Mouse (Mus musculus) v-Abl transformed pro-B cells (cell line): ENCODE results near the gene Lyrm4.

Source experiments
- in situ Hi-C, 2 experiments: fragments of 400-800 bp; cut with MboI; formaldehyde crosslinking; loops; one replicate each; pipeline ENCODE4 v1.15.1; 2025; ENCODE audit not compliant: unreplicated experiment in 2 of 2

Gene Lyrm4

GRCm38 (mm10) chr13:36117143-36118014 is at the start of gene Lyrm4, which contains the start of gene Fars2:
Gene Lyrm4 (minus strand): TSS chr13:36117526.
Gene Fars2 (plus strand): TSS chr13:36117412.
- in situ Hi-C loops, result no loop called here

DNA sequence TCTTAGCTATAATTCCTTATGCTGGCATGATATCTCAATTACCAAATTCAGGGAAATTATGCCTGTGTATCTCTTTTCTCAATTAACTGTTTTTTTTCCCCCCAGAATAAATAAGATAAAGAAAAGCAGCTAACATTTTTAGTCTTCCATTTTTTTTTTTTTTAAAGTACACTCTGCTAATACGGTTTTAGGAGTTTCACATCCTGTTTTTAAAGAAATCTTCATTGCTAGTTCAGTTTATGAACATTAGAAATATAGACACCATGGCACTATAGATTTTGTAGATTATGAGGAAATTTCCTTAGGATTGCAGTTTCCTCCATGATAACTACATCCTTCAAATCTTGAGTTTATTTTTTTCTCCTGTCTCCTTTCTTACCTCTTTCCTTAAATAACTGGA is 46.6 kb upstream of the Lyrm4 start:
- in situ Hi-C loops, result no loop called here

- in situ Hi-C loops, result no loop called here
Measured at GRCm38 (mm10) chr13:36163411-36163810, 46.1 kb upstream of the Lyrm4 start.

DNA sequence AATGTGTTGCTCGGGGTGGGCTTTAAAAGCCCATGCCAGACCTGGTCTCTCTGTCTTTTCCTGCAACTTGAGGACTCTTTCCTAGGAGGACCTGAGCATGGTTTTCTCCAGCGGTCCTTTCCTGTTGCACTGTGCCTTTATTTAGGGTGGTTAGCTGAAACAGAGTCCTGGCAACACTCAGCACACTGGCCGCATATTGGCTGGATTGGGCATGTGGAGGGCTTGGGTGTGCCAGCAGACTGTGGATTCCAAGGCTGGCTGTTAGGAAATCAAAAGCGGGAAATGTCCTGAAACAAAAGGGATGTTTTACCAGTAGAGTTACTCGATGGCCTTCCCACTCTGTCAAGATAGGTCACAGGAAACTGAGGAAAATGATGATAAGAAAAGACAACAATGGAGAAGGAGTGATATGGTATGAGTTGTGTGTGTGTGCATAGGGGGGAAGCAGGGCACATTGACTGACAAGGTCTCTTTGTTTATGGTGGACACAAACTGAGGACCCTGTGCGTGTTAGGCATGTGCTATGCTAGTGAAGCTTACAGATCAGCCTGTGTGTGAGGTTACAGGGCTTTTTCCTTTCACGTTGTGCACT is 39.1 kb upstream of the Lyrm4 start:
- in situ Hi-C loops, result no loop called here

DNA sequence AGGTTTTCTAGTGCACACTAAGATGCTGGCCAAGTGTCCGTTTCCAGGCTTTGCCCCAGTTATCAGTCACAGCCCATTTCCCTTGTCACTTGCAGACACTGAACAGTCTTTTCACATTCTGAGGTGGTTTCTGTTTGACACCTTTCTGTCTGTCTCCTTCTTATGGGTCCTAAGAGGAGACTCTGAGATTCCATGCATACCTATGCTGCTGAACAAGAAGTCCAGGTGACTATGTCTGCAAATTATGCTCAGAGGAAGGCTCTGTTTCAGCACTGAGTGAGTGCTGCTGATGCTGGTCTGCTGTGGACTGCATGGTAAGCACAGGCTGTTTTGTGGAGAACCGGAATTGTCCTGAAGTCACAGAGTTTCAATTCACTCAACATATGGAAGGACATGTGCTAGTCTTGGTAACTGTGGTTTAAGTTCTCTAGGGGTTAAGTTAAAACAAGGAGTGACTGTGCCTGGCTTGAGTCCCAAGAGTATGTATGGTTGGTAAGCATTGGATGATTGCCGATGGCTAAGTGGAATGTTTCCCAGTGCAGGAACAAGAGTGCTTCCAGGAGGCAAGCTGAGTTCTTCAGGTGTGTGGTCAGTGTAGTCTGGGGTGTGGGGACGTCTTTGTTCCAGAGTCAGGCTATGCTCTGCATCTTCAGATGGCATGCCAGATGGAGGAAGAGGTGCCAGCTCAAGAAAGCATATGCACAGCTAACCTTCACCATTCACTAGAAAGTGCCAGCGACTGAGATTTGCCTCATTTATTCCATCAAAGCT is 35.6 kb upstream of the Lyrm4 start:
- in situ Hi-C loops, result no loop called here

- in situ Hi-C loops, result no loop called here
Measured at GRCm38 (mm10) chr13:36150272-36150671, 32.9 kb upstream of the Lyrm4 start.

DNA sequence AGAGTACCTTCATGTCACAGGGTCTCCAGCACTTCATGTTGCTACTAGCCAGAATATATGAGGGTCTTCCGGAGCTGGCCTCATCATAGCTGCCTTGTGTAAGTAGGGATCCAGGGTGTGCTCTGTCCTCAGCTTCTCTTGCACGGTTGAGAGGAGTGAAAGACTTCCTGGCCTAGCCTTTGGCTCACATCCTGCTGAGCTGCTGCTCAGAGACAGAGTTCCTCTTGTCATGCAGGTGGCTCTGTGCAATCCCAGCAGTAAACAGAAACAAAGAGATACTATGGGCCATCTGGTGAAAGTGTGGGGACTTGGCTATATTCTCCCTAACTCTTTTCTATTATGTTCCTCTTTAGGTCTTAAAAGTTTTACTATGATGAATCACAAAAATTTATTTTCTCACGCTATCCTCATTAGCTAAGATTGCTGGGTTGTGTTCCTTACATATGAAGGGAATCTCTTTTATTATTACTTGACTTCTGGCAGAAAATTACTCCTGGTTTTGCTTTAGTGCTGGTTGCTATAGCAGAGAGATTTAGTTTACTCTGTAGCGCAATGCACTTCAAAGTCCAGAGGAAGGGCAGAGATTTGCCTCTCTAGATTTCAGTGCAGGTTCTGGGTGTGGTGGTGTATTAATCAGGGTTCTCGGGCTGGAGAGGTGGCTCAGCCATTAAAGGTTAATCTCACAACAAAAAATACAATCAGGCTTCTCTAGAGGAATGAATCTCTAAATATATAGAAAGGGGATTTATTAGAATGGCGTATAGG is 32.0 kb upstream of the Lyrm4 start:
- in situ Hi-C loops, result no loop called here

DNA sequence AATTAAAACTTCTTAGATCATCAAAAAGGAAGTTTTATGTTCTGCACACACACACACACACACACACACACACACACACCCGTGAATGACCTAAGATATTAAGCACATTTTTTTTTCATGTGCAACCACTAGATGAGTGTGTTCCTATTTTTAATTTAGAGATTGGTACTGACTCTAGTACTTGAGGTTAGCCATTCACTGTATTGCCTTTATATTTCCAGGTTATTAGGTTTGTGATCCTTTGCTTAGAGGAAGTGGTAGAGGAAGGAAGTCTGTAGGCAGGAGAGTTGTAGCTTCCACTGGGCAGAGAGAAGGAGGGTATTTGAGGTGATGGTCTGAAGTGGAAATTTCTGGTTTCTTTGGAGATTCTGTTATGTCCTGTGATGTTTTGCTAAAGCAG is 28.3 kb upstream of the Lyrm4 start:
- in situ Hi-C loops, result no loop called here

- in situ Hi-C loops, result no loop called here
Measured at GRCm38 (mm10) chr13:36140247-36141016, 23.1 kb upstream of the Lyrm4 start.

- in situ Hi-C loops, result no loop called here
Measured at GRCm38 (mm10) chr13:36139703-36140102, 22.4 kb upstream of the Lyrm4 start.

DNA sequence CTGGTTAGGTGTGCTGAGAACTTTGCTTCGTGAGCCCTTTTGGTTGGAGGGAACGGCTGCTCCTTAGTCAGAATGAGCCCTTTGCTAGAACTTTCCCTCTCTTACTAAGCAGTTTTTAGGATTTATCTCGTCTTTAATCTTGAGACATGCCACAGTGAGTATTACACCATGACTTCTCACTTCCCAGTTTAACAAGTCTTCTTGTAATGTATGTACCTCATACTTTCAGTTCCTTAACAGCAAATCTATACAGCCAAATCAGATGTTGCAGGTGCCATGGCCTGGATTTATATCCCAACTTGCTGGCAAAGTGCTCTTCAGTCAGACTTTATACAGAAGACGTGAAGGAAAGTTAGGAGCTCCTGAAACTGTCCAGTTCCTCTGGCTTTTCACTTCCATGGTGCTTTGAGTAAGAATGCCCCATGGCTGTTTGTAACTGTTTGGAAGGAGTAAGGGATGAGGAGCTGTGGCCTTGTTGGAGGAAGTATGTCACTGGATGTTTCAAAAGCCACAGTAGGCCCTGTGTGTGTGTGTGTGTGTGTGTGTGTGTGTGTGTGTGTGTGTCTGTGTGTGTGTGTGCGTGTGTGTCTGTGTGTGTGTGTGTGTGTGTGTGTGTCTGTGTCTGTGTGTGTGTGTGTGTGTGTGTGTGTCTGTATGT is 14.8 kb upstream of the Lyrm4 start:
- in situ Hi-C loops, result no loop called here

GRCm38 (mm10) chr13:36131401-36131800 is 14.1 kb upstream of the Lyrm4 start:
- in situ Hi-C loops, result no loop called here

- in situ Hi-C loops, result no loop called here
Measured at GRCm38 (mm10) chr13:36129360-36130054, 12.2 kb upstream of the Lyrm4 start.

DNA sequence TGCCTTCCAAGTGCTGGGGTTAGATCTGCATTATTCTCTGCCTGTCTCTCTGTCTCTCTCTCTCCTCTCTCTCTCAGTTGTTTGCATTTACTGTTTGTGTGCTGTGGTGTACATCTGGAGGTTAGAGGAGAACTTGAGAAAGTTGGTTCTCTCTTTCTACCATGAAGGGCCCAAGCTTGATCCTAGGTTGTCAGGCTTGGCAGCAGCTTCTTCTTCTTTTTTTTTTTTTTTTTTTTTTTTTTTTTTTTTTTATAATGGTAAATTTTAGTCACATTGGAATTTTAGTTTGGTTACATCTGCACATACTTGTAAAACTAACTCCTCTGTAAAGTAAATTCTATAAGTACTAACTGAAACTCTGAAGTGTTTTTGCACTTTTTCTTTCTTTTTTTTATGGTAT is 3.3 kb upstream of the Lyrm4 start:
- in situ Hi-C loops, result no loop called here

GRCm38 (mm10) chr13:36119684-36120083 is 2.4 kb upstream of the Lyrm4 start:
- in situ Hi-C loops, result no loop called here

DNA sequence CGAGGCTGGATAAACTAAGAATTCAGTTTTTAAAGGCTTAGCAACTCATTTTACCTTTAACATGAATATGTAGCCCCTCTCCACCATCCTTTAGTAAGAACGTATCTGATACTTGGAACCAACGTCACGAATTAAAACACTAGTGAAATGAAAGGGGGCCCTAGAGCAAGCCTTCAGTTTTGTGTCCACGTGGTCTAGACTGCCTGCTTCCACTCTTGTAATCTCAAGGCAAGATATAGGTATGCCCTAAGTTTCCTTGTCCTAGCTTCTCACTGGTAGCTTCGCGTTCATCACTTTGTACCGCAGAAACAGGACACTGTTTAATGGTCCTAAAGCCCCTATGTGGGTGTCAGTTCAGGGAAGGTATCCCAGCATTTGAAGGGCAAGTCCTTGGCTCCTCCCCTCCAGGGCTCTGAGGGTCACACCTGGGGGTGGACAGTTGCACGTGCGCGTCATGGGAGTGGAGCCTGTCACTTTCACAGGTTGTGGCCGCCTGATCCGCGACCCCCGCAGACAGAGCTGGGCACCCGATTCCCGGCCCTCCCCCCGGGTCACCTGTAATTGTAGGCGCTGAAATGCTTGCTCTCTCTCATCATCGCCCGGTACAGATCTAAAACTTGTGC is 695 bp downstream of the Lyrm4 start:
- in situ Hi-C loops, result no loop called here

DNA sequence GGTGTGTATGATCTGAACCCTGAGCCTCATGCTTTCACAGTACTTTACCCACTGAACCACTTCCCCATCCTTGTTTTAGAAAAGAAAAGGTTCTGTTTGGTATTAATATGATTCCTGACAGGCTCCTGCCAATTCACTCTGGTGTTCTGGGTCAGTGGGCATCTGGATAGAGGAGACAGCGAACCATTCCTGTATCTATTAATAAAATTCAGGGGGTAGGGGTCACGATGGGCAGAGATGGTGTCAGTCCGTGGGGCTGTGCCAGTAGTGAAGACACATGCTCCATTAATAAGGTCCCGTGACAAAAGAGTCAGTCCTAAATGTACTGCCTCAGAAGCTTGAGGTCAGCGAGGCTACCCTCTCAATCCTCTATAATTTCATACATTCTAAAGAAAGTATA is 4.1 kb downstream of the Lyrm4 start:
- in situ Hi-C loops, result no loop called here

GRCm38 (mm10) chr13:36111331-36111730 is 6.0 kb downstream of the Lyrm4 start:
- in situ Hi-C loops, result no loop called here
